Mouse (Mus musculus) thymus, postnatal 4 days (tissue): Measurements from ENCODE around the gene Pi16.
"Not testable (repeated sequence)": the region's sequence is repeated elsewhere in the genome, so short reads cannot be mapped to it uniquely, and the experiment has no call there.

ENCODE experiments used
- DNase-seq: peaks from one replicate; pipeline ENCODE4 v3.0.0; 2021

The Pi16 gene

GRCm38 (mm10) chr17:29317380-29317779 is at the start of gene Pi16:
TSS of gene Pi16 (plus strand) at chr17:29317680.
- DNase-seq: not testable (repeated sequence)

- DNase-seq: no peak
These were observed 49.4 kb upstream of the Pi16 start for GRCm38 (mm10) chr17:29267931-29268681.

- DNase-seq: peak; percentile 95
These were observed 48.7 kb upstream of the Pi16 start, which contains the start of gene BC004004 for GRCm38 (mm10) chr17:29268682-29269348. TSS of gene BC004004 (plus strand) at chr17:29268788.

GRCm38 (mm10) chr17:29269349-29269706 is 48.2 kb upstream of the Pi16 start:
- DNase-seq: no peak

- no peak for DNase-seq
These were observed 47.3 kb upstream of the Pi16 start for GRCm38 (mm10) chr17:29270148-29270698.

- DNase-seq: no peak
These were observed 44.3 kb upstream of the Pi16 start for GRCm38 (mm10) chr17:29273156-29273555.

GRCm38 (mm10) chr17:29273889-29274288 is 43.6 kb upstream of the Pi16 start:
- DNase-seq: no peak

- DNase-seq: peak; percentile 83
These were observed 37.1 kb upstream of the Pi16 start for GRCm38 (mm10) chr17:29280422-29280821.

- no peak for DNase-seq
These were observed 35.9 kb upstream of the Pi16 start for GRCm38 (mm10) chr17:29281541-29281940.

- no peak for DNase-seq
These were observed 35.1 kb upstream of the Pi16 start for GRCm38 (mm10) chr17:29282216-29282952.

GRCm38 (mm10) chr17:29291793-29292192 is 25.7 kb upstream of the Pi16 start:
- DNase-seq: no peak

- no peak for DNase-seq
These were observed 24.5 kb upstream of the Pi16 start for GRCm38 (mm10) chr17:29292996-29293395.

GRCm38 (mm10) chr17:29293807-29294605 is 23.5 kb upstream of the Pi16 start:
- DNase-seq: no peak

- DNase-seq: no peak
These were observed 21.6 kb upstream of the Pi16 start for GRCm38 (mm10) chr17:29295835-29296234.

- no peak for DNase-seq
These were observed 20.2 kb upstream of the Pi16 start for GRCm38 (mm10) chr17:29297321-29297720.

- peak; percentile 39 for DNase-seq
These were observed 19.7 kb upstream of the Pi16 start for GRCm38 (mm10) chr17:29297813-29298212.

GRCm38 (mm10) chr17:29299282-29299681 is 18.2 kb upstream of the Pi16 start:
- no peak for DNase-seq

- DNase-seq: no peak
These were observed 16.6 kb upstream of the Pi16 start for GRCm38 (mm10) chr17:29300926-29301325.

- no peak for DNase-seq
These were observed 16.1 kb upstream of the Pi16 start for GRCm38 (mm10) chr17:29301421-29301820.

GRCm38 (mm10) chr17:29302149-29302548 is 15.3 kb upstream of the Pi16 start:
- no peak for DNase-seq

- DNase-seq: peak; percentile 79
These were observed 14.4 kb upstream of the Pi16 start for GRCm38 (mm10) chr17:29303087-29303486.

- DNase-seq: peak; percentile 35
These were observed 13.6 kb upstream of the Pi16 start for GRCm38 (mm10) chr17:29303856-29304255.
